Mouse (Mus musculus): ENCODE data around the gene Sox11. TPM values are rescaled to one million over a fixed set of nuclear protein-coding genes. Genes with fewer than 3 reads are reported as not detected.

The Sox11 gene
- 238 and 273 TPM in 2 replicates for polyA plus RNA-seq (2012; rRNA removed)

DNA sequence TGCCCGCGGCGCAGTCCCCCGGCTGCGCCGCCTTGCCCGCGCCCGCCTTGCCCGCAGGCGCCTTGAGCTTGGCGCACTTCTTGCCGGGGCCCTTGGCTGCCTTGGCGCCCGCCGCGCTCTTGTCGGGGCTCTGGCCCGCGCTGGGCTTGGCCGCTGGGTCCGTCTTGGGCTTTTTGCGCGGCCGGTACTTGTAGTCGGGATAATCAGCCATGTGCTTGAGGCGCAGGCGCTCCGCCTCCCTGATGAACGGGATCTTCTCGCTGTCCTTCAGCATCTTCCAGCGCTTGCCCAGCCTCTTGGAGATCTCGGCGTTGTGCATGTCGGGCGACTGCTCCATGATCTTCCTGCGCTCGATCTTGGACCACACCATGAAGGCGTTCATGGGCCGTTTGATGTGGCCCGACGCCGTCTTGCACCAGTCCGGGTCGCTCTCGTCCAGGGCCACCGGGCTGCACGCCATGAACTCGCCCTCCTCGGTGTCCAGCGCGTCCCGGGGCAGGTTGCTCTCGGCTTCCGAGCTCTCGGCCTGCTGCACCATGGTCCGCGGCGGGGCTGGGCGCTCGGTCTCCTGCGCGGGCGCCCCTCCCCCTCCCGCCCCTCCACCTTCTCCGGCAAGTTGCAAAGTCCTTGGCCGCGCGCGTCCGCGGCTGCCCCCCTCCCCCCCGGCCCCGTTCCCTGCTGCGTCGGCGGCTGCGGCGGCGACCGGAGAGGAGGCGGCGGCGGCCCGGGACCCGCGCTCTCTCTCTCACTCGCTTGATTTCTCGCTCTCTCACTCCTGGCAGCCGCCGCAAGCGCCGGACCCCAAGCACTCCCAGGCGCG, at the start of gene Sox11:
Gene Sox11 (minus strand): TSS at position 704 of the 820 bp plus-strand sequence.
- TF ChIP-seq CTCF (IDR thresholded peaks at IDR 0.05; ENCODE audit: borderline replicate concordance, extremely low read depth, insufficient read depth, insufficient read length) (no peak), POLR2A (IDR thresholded peaks at IDR 0.05; ENCODE audit: borderline replicate concordance, extremely low read depth, insufficient read depth, insufficient read length, poor library complexity, severe bottlenecking) (peak; percentile 46; the same call in 1 of the 2 replicates)
- DNase-seq (ENCODE audit: low read depth): peak; percentile 87

DNA sequence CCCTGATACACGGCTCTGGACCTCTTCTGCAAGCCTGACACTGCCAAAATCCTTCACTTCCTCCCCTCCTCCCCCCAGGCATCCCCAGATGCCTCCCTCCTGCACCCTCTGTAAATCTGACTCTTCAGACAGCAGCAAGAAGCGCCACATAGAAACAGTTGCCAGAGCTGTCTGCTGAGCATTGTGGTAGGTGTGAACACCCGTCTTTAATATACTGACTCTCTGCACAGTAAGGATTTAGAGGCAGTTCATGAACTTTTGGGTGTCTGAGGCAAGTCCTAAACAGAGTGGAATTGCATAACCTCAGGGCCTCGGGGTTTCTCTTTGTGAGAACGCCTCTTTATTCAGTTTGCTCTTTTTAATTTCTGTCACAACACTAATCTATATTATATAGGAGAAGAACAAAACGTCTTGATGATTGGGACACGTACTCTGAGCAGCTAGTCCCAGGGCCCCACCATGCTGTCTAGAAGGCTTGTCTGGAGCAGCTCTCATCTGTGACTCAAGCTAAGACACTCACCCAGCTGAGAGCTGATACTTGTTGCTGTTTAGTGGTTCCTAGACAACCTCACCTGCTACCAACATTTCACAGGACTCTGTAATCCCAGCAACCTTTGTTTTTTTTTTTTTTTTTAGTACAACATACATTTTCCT, 49.4 kb upstream of the Sox11 start:
- TF ChIP-seq POLR2A (IDR thresholded peaks at IDR 0.05; ENCODE audit: borderline replicate concordance, extremely low read depth, insufficient read depth, insufficient read length, poor library complexity, severe bottlenecking): no peak
- TF ChIP-seq CTCF (IDR thresholded peaks at IDR 0.05; ENCODE audit: borderline replicate concordance, extremely low read depth, insufficient read depth, insufficient read length): no peak
- peak; percentile 50 for DNase-seq (ENCODE audit: low read depth)

DNA sequence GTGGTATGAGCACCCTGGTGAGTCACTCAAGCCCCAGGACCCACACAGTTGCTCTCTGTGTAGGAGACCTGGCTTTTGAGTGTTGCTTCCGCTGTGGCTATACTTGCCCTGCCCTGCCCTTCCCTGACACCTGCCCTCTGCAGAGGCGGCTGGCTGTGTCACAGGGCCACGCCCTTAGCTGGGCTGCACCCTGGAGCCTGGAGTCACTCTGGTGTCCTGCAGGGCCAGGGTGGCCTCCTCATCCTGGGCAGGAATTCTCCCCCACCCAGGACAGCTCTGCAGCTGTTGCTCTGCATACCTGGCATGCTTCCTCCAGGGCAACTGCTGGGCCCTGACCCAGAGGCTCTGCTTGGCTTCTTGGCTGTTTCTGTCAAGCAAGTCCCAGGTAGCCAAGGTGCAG, 48.1 kb upstream of the Sox11 start:
- TF ChIP-seq POLR2A (IDR thresholded peaks at IDR 0.05; ENCODE audit: borderline replicate concordance, extremely low read depth, insufficient read depth, insufficient read length, poor library complexity, severe bottlenecking): no peak
- no peak for TF ChIP-seq CTCF (IDR thresholded peaks at IDR 0.05; ENCODE audit: borderline replicate concordance, extremely low read depth, insufficient read depth, insufficient read length)
- no peak for DNase-seq (ENCODE audit: low read depth)

DNA sequence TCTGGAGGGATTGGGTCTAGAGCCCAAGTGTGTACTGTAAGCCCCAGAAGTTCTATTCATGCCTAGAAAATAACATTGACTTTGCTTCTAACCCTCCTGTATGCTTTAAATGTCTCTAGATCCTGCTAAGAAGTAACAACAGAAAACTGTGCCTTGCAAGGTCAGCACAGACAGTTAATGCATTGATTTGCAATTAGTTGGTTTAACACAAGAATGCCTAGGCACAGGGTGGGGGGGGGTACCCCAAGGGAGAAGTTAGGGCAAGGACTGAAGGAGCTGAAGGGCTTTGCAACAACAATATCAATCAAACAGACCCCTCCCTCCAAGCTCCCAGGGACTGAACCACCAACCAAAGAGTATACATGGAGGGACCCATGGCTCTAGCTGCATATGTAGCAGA, 47.1 kb upstream of the Sox11 start:
- TF ChIP-seq POLR2A (IDR thresholded peaks at IDR 0.05; ENCODE audit: borderline replicate concordance, extremely low read depth, insufficient read depth, insufficient read length, poor library complexity, severe bottlenecking) (no peak), CTCF (IDR thresholded peaks at IDR 0.05; ENCODE audit: borderline replicate concordance, extremely low read depth, insufficient read depth, insufficient read length) (no peak)

DNA sequence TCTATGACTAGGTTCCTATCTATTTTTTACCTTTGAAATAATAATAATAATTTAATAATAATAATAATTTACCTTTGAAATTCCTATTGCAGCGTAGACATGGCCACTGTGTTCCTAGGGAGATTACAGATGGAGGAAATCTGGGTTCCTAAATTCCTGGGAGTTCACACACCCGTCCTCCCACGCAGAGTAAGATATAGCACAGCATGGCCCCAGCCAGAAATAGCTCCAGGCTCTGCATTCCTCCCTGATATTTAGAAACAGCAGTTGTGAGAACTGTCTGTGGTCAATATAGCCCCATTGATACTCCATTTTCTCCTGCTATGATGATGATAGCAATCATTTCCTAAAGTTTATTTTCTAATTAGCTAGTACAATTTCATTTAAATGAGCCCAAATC, 30.1 kb upstream of the Sox11 start:
- TF ChIP-seq POLR2A (IDR thresholded peaks at IDR 0.05; ENCODE audit: borderline replicate concordance, extremely low read depth, insufficient read depth, insufficient read length, poor library complexity, severe bottlenecking): no peak
- TF ChIP-seq CTCF (IDR thresholded peaks at IDR 0.05; ENCODE audit: borderline replicate concordance, extremely low read depth, insufficient read depth, insufficient read length): no peak

More for the DNA sequence above, 47.1 kb upstream of the Sox11 start:
- DNase-seq (ENCODE audit: low read depth): no peak

DNA sequence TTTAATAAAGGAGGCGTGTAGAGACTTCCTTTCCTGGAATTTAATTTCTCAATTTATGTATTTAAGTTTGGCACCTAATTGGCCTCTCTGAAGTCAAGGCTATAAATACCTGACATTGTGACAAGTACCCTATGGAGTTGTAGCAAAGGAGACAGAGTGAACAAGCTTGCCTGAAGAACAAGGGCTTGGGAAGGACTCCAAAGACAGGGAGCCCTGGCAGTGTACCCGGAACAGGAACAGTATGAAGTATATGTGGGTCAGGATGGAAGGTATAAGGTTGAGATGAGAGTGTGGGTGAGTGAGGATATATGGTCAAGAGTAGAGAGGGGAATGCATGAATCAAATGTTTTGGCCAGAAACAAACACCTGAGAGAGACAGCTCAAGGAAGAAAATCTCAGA, 28.4 kb upstream of the Sox11 start:
- no peak for TF ChIP-seq CTCF (IDR thresholded peaks at IDR 0.05; ENCODE audit: borderline replicate concordance, extremely low read depth, insufficient read depth, insufficient read length)
- no peak for TF ChIP-seq POLR2A (IDR thresholded peaks at IDR 0.05; ENCODE audit: borderline replicate concordance, extremely low read depth, insufficient read depth, insufficient read length, poor library complexity, severe bottlenecking)
- DNase-seq (ENCODE audit: low read depth): no peak

More for the DNA sequence above, 30.1 kb upstream of the Sox11 start:
- DNase-seq (ENCODE audit: low read depth): no peak

DNA sequence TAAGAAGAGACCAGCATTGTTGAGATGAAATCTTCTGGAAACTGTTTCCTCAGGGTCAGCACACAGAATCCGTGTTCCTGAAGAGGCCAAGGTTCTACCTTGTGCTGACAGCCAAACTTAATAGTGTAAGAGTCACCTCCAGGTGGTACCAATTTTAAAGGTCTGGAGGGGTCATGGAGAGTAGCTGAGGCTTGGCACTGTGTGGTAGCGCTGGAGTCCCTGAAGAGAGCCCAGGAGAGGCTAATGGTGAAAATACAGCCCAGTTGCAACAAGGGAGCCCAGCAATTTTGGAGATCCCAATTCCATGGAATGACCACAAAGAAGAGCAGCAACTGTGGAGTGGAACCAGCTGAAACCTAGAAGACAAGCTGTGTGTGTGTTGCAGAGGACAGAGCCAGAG, 25.1 kb upstream of the Sox11 start:
- DNase-seq (ENCODE audit: low read depth): no peak
- TF ChIP-seq POLR2A (IDR thresholded peaks at IDR 0.05; ENCODE audit: borderline replicate concordance, extremely low read depth, insufficient read depth, insufficient read length, poor library complexity, severe bottlenecking) (no peak), CTCF (IDR thresholded peaks at IDR 0.05; ENCODE audit: borderline replicate concordance, extremely low read depth, insufficient read depth, insufficient read length) (no peak)

DNA sequence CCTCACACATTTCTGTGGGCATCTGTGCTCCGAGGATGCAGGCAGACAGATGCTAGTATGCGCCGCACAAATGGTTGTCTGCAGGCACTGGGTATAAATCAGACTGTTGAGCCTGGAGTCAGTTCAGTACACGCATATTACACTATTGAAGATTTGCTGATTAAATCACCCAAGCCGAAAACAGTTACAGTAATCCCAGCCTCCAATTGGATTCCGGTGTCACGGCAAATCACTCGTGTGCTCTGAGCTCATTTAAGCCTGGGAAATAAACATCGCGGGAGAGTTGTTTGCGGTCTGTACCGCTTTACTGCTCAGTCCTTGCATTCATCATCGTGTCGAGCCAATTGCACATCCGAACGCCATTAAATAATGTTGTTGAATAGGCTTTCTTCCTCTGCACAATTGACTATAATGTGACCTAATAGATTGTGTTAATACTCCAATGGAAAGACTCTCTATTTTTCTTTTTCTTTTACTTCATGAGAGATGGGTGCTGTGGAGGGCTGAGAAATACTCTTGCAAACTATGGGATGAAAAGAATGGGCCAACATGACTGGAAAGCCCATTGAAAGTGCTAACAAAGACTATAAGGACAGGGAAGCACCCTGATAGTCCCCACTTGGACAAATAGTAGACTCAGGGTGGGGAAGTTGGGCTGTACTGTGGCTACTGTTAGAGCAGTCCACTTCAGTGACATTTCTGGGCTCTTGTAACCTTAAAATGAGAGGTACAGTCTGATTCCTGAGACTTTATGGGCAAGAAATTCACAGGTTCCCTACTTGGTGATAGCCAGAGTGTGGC, 21.7 kb upstream of the Sox11 start:
- peak; percentile 87 for DNase-seq (ENCODE audit: low read depth)
- TF ChIP-seq POLR2A (IDR thresholded peaks at IDR 0.05; ENCODE audit: borderline replicate concordance, extremely low read depth, insufficient read depth, insufficient read length, poor library complexity, severe bottlenecking) (no peak), CTCF (IDR thresholded peaks at IDR 0.05; ENCODE audit: borderline replicate concordance, extremely low read depth, insufficient read depth, insufficient read length) (no peak)

DNA sequence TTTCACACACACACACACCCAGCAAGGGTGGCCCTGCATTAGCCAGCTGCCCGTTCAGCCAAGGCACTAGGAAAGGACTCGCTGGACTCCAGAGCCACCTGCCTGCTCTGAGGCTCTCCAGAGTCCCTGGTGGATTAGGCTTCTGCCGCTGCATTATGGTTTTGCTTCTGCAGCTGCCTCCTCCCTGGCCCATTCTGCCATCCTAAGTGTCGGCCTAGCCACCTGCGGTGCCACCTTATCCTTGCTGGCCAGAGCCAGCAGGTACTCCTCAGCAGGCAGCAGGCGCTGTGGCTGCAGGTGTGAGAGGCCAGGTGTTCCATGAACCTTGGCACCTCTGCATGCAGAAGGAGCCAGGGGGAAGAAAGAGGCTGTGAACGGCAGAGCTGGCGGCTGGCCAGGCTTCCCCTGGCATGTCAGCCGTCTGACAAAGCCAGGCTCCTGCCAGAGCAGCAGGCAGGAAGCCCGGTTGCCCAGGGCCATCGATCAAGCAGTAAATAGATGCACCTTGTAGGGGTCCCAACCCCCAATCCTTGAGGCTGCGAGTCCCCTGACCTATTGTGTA, 14.8 kb upstream of the Sox11 start:
- no peak for TF ChIP-seq CTCF (IDR thresholded peaks at IDR 0.05; ENCODE audit: borderline replicate concordance, extremely low read depth, insufficient read depth, insufficient read length)
- no peak for TF ChIP-seq POLR2A (IDR thresholded peaks at IDR 0.05; ENCODE audit: borderline replicate concordance, extremely low read depth, insufficient read depth, insufficient read length, poor library complexity, severe bottlenecking)
- DNase-seq (ENCODE audit: low read depth): peak; percentile 93

DNA sequence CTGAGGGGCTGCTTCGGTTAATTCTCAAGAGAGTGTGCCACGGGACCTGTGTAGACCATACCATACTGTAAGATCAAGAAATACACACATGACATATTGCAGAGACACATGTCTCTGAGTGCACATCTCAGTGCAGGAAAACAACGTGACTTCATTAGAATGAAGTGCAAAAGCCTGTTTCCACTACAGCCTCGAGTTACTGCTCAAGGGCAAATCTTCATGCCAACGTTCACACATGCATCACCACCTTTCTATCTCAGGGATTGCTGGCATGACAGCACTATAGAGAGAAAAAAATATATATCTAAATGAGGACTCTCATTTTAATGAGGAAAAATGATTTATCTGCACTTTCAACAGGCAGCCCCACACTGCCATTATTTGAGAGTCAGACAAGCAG, 14.2 kb upstream of the Sox11 start:
- DNase-seq (ENCODE audit: low read depth): peak; percentile 72
- TF ChIP-seq CTCF (IDR thresholded peaks at IDR 0.05; ENCODE audit: borderline replicate concordance, extremely low read depth, insufficient read depth, insufficient read length) (no peak), POLR2A (IDR thresholded peaks at IDR 0.05; ENCODE audit: borderline replicate concordance, extremely low read depth, insufficient read depth, insufficient read length, poor library complexity, severe bottlenecking) (no peak)

All from brain, embryonic 14.5 days (tissue).